Mouse (Mus musculus) layer of hippocampus, adult 9-11 months (tissue): ENCODE data around the gene Dapl1.

Experiments
- DNase-seq: peaks from one replicate; pipeline ENCODE4 v3.0.0; 2022

Dapl1 gene

DNA sequence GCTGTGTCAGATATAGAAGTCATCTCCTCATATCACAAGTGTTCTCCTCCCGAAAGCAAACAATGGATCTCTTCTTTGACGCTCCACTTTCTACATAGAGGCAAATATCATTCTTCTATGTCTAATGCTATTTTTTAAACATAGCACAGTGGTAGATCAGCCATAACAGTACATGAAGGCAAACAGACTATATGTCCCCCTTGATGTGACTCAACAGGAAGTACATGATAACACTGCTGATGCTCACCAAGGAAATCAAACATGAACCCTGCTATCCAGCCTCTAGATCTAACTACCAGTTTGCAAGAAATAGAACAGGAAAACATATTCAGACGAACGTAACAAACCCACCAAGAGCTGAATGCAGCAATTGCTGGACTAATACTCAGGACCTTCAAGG is 10.1 kb upstream of the Dapl1 start:
- DNase-seq: no peak

DNA sequence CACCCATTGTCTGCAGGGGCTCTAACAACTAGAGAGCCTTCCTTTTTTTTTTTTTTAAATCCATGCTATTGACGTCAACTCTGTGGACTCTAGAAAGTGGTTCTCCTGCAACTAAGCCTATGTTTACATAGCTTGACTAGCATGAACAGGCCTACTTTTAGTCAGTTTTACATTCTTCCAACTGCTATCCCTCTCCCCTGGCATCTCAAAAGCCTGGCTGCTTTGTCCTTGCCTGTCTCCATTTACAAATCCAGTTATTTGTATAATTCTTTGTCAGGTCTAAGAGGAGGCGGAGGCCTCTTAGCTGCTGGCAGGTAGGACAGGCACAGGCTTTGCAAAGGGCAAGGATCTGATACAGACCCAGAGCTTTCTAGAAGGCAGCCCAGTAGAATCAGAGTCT is 627 bp downstream of the Dapl1 start:
- no peak for DNase-seq

DNA sequence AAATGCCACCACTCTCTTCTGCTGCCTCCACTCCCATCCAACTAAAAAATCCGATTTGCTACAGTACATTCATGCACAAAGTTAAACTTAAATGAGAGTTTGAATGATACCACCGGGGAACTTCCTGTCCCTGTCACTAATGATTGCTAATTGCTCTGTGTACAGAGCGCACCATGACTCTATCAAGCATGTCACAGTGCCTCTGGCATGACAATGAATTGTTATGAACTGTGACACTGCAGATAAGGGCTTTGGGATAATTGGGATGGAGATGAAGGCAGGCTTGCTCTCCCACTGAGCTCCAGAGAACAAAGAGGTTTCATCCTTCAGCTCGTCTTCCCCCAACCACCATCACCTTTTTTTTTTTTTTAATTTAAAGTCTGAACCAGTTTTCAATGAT is 1.2 kb downstream of the Dapl1 start:
- no peak for DNase-seq

DNA sequence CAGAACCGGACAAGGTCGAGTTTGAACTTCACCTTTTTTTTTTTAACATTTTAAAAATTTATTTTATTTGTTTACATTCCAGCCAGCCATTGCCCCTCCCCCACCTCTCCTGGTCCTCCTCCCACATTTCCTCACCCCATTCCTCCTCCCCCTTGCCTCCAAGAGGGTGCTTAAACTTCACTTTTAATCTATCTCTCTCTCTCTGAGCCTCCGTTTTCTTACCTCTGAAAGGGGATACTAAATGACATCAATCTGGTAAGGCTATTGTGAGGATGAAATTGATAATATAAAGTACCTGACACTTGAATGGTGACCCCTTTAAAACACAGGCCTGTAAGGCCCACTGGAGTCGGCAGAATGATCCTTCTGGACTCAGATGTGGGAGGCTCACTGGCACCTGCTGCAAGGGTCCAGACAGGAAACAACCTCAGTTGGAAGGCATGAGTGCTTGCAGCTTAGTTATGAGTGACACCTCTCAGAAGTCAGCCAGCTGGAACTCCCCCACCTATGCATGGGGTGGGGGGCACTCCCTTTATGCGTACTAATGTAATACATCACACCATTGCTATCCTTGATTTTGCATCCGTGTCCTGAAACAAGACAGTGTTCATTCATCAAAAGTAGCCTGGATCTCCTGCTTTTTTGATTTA is 1.9 kb downstream of the Dapl1 start:
- DNase-seq: no peak

DNA sequence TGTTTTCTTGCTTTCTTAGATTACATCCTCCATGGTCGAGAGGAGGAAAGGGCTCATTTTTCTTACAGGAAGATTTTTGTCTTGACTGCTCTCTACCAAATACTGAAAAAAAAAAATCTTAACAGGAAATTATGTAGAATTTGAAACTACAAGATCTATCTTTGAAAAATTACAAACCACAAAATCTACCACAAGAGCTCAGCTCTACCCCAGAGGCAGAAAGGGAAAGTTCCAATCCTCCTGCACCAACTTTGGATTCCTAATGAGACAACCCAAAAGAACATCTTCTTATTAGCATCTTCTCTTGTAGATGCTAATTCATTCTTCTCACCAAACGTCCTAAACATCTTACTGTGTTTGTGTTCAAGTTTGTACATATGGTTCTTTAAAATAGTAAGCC is 3.8 kb downstream of the Dapl1 start:
- no peak for DNase-seq

DNA sequence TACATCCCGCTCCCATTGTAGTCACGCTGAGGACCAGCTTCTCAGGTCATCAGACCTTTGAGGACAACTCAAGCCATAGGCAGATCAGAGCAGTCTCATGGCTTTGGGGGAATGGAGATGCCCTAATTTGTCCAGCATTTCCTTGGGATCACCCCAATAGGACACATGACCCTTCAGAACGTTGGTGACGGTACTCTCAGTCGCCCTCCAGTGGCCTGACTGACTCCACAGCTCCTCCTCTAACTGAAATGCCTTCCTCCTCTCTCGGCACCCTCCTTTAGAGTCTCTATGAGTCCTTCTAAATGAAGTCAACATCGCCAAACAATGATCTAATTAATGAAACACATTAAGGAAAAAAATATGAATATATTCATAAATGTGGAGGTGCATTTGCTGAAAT is 5.9 kb downstream of the Dapl1 start:
- DNase-seq: no peak

DNA sequence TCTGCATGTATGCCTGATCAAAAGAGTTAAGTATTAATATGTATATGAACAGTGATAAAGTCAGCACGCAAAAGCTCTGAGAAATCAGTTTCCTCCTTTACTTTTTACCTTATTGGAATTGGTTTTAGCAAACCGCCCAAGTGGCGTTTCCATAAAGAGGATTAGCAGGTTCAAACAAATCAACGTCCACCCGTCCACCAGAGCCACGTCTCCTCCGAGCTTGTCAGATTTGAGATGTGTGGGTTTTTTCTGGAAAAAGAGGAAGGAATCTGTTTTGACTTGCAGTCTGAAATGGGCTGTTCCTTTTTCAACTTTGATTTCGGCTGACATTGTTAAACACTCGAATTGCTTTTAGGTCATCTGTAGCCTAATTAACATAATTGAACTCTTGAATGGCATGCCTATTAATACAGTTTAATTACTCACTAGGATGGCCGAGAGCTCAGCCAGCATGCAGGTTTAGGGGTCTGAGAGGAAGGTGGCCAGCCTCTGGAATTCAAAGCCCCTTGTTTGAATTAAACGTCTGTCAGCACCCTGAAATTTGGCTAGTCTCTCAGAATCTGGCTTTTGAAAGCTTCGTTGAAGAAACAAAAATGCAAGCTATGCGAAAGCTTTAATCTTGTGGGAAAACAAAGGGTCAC is 9.1 kb downstream of the Dapl1 start:
- DNase-seq: no peak

DNA sequence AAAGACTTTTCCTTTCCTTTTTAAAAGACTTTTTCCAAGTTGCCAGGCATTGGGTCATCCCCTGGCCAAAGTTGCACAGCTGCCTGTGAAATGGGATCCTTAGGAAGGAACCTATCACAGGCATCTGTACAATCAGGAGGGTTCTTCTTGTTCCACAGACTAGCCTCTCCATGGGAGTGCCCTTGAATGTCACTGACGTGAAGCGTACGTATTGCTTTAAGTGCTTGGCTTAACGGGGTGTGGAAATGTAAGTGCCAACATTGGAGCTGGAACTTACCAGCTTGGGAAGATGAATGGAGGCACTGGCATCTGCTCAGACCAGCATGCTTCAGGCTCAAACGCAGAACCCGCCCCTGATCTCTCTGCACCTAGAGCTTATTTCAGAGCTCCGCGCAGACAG is 14.7 kb downstream of the Dapl1 start:
- DNase-seq: no peak

DNA sequence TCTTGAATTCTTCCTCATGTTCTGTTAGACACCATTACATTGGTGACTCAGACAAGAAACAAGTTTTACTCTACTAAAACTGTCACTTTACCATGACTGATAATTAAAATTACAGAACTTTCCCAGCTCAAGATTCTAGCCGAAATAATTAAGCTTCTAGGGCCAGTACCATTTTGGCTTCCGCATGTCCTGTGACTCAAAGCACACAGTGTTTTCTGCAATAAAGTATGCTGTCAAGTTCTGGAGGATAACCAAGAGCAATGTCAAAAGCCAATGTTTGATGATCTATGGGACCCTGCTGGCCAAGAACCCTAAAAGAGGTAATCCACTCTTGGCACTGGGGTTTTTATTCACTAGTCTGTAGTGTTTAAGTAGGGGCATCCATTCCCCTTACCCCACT is 15.3 kb downstream of the Dapl1 start:
- no peak for DNase-seq

DNA sequence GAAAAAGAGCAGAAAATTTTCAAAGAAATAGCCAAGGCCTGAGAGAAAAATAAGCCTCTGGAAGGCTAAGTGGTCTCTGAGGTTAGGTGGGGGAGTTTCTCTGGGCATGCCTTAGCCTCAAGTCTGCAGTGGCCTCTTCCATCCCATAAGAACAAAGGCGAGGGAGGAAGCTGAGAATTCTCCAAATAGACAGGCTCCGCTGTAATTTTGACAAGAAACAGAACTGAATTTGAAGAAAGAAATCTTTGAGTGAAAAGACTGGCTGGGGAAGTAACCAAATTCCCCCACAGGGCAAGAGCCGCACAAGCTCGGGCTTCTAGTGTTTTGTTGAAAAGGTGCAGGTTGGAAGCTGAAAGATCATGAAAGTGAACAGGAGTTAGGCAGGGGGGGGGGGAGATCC is 24.6 kb downstream of the Dapl1 start:
- no peak for DNase-seq

DNA sequence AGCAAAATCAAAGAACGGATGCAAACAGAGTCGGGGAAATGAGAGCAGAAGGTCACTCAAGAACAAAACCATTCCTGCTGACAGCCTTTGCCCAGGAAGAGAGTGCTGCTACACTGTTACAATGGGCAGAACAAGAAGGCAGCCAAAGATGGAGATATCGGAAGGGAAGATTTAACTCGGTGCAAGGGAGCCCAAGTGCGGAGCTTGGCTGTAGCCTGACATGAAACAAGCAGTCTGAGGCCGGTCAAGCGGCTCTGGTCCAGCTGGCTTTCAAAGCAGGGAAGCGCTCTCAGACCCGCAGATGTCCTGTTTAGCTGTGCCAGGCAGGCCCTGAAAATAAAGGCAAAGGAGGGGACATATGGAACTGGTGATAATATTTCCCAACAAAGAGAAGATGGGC is 26.0 kb downstream of the Dapl1 start:
- DNase-seq: no peak

DNA sequence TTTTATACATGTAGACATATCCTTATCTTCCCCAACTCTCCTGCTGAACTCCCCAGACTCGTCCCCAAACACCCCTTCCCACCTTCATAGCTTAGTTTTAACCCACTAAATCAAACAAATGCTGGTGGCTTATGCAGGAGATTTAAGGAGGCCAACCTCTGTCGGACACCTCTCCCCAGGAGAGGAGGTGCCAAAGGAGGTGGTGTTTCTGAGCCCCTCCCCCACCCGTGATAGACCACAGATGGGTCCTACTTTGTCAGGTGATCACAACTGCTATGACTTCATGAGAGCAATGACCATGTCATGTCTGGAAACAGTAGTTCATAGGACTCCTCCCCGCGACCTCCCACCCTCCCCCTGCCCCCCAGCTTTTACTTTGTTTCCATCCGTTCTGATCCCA is 26.4 kb downstream of the Dapl1 start:
- DNase-seq: no peak

DNA sequence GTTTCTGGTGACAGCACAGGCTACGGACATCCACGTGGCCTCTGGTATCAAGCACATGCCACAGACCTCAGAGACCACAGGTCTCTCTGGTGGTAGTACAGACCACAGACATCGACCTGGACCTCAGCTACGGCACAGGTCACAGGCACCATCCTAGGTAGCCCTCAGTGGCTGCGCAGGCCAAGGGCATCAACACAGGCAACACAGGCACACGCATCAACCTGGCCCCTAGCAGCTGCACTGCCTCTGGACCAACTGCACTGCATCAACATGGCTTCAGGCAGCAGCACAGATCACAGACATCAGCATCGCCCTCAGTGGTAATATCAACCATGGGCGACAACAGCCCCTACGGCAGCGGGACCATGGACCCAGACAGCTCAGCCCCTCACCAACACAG is 36.2 kb downstream of the Dapl1 start:
- DNase-seq: no peak

DNA sequence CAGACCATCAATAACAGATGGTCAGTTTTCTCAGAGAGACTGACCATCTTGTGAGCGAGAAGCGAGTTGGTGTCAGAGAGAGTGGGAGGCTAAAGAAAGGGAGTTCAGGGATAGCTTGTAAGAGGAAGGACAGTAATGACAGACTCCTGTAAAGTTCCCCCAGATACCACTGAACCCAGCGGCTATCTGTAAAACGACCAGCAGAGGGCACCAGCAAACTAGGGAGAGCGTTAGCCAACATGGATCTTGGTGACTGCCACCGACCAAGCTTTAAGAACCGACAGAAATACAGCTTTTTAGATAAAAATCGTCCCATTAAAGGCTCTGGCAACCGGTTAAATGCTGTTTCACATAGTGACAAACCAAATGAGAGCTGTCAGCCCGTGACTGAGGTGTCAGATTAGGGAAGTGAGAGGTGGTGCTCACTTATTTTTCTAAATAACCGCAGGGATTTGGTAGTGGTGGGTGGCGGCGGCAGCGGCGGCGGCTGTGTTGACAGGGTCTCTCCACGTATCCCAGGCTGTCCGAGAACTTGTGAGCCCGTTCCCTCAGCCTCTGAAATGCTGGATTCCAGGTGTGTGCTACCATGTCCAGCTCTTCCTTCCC is 37.7 kb downstream of the Dapl1 start:
- DNase-seq: peak; percentile 68

DNA sequence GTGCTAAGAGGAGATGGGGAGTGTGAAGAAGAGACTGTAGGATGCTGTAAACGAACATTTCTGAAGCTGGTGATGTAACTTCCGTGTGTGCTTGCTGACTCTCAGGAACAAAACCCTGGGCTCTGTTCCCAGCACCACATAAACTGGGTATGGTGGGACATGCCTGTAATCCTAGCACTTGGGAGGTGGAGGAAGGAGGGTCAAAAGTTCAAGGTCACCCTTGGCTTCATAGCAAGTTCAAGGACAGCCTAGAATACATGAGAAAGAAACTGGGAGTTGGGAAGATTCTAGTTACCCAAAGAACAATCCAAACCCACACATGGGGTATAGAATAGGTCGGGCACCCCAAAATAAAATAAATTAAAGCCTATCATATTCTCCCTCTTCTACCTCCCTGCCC is 39.1 kb downstream of the Dapl1 start:
- no peak for DNase-seq

DNA sequence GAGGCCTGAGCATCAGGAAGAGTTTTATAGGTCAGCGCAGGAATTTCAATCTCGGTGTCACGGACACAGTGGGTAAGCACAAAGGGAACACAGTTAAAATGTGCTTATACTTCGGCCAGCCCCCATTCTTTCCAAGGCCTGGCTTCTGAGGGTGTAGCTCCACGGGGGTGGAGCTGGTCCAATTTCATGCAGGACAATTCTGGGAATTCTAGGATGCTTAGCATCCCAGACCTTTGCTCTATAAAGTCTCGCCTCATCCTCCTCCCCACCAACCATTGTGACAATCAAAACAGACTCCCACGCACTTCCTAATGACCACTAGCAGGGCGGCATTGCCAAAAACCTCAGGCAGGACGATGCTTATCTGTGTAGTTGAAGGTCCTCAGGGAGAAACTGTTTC is 42.4 kb downstream of the Dapl1 start:
- DNase-seq: no peak

DNA sequence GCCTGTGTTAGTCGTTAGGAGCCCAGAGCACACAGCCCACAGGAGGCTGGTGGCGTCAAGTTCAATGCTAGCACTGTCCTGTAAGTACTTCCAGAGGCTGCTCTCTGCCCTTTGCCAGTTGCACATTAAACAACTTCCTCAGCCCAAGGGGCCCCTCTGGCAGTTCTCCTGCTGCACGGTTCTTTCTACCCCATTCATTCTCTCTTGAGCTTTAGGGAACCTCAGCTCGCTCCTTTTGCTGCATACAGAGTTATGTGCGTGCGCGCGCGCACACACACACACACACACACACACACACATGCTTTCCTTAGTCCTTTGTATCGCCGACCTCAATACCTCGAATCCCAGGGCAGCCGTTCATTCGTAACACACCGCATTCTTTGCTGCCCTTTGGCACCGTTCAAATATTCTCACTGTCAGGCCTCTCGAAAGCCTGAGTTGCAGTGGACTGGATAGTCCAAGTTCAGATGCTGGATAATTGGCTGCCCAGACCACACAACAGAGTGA is 45.2 kb downstream of the Dapl1 start:
- DNase-seq: no peak

DNA sequence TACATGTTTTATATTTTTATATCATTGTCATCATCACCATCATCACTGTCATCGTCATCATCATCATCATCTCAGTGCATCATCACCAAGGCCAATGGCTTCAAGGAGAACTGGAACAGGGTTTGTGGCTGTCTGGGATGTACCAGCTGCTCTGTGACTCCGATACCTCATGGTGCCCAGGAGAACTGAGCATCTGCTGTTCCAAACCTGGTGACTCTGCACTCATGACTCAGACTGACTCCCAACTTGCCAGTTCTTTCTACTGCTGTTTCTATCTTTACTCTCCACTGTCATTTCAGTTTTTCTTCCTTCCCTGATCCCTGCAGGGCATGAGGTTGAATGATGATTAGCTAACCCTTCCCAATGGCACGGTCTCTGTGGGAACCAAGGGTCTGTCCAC is 46.4 kb downstream of the Dapl1 start:
- peak; percentile 69 for DNase-seq

DNA sequence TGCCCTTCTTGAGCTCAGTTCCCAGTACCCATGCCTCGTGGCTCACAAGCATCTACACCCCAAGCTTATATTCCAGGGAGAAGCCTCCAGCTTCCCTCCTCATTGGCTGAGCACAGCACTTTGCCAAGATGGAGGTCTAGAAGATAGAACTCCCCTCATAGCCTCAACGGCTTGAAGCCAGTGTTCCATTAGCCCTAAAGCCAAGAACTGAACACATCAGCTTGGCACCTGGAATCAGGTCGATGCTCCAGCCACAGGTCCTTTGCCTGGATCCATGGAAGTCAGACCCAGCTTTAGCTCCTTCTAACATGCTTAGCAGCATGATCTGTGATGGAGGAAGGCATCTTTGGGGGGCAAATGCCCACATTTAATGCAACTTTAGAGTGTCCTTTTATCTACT is 48.5 kb downstream of the Dapl1 start:
- DNase-seq: no peak

DNA sequence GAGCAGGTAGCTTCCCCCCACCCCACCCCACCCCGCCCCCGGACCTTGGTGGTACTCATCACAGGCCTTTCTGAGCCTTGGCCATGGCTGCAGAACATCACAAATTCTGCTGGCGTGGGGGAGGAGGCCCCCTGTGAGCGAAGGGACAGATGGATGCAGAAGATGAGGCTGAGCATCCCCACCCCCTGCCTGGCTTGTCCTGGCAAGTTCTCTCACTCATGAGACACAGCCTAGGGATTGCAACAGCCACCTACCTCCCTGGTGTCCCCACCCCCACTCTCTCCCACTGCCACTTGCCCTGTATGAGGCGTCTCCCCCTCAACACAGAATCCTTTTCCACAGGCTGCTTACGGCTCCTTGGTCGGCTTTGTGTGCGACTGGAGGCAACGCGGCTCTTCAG is 49.1 kb downstream of the Dapl1 start:
- peak; percentile 81 for DNase-seq

DNA sequence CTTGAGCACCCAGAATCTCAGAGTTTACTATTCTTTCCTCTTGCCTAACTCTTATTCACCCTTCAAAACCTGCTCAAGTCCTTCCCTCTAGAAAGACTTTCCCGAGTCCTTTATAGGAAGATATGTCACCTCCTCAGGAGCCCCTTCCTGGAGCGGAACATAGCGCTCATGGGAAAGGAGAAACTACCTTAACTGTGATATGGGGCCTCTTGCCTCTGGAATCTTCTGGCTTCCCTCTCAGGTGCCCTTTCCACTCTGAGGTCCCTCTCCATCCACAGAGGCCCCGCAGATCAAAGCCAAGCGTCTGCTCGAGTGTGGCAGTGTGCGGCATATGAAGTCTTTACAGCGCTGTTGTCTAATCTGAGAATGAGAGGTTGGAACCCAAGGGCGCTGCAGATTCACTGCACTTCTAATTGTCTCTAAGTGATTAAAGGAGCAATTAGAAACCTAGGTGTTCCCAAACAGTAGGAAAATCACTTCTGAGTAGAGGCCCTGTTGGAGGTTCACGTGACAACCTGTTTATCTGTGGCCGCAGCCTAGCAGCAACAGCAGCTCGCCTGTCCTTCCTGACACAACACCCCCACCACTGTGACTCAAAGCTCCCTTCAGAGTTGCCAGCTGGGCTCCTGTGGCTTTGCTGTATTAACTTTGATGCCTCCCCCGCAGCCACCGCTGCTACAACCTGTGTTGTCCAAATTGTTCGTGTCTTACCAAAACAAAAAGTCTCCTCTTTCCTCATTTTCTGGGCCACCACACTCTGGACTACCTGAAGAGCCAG is 49.7 kb downstream of the Dapl1 start:
- DNase-seq: no peak

DNA sequence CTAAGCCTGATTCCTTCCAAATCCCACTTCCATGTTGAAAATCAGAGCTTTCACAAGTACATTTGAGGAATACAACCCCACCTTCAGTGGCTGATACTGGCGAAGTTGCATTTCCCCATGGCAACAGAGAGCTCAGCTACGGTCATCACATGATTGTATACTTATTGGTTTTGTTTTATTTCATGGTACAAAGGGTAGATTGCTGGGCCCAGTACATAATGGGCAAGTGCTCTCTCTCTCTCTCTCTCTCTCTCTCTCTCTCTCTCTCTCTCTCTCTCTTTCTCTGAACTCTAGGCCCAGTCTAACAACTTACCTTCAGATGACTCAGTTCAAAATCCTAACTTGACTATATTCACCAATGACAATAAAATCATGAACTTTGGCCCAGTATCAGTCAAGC is 52.5 kb downstream of the Dapl1 start:
- DNase-seq: no peak

DNA sequence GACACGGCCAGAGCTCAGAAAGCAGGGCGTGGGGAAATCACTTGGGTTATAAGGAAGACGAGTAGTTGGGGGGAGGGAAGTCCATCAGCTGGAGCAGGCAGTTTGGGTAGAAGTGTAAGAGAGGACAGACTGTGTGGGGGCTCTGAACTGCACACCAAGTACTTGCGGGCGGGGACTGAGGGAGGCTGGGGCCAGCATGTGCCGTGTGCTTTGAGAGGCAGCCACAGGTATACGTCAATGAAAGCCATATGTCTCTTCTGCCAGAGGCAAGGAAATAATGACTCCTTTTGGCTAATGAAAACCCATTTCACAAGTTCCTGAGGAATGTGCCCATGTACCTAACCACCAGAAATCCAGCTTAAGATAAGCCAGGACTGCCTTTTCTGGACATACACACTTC is 53.6 kb downstream of the Dapl1 start:
- peak; percentile 63 for DNase-seq

DNA sequence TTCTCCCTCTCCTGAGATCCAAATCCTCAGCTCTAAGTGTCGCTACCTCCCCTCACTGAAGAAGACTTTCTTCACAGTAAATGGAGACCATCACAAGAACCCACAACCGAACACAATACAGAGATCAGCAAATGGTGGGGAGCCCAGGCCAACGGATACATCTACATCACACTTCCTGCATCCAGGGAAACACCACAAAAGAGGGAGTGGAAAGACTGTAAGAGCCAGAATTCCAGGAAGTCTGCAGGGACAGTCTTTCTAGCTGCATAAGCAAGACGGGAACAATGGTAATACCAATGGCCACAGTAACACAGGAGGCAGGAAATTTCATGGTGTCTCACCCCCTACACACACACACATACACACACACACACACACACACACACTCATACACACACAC is 55.3 kb downstream of the Dapl1 start:
- DNase-seq: no peak
